Mouse (Mus musculus): ENCODE results near the gene Gzmm.

Gzmm gene

GRCm38 (mm10) chr10:79680606-79681495, 8.0 kb upstream of the Gzmm start:
- peak; percentile 31 for DNase-seq (ENCODE audit: low read depth, low spot score)

- peak; percentile 100 for DNase-seq (ENCODE audit: low read depth, low spot score)
Measured at GRCm38 (mm10) chr10:79681591-79682245, 7.1 kb upstream of the Gzmm start, which contains the start of gene Cdc34. Gene Cdc34, plus strand, starts transcription at chr10:79682195.

- DNase-seq (ENCODE audit: low read depth, low spot score): peak; percentile 45
Measured at GRCm38 (mm10) chr10:79682551-79682915, 6.3 kb upstream of the Gzmm start.

GRCm38 (mm10) chr10:79682916-79683582, 5.8 kb upstream of the Gzmm start:
- DNase-seq (ENCODE audit: low read depth, low spot score): peak; percentile 55

- no peak for DNase-seq (ENCODE audit: low read depth, low spot score)
Measured at GRCm38 (mm10) chr10:79683726-79684640, 4.8 kb upstream of the Gzmm start.

GRCm38 (mm10) chr10:79684770-79685600, 3.8 kb upstream of the Gzmm start:
- DNase-seq (ENCODE audit: low read depth, low spot score): no peak

- DNase-seq (ENCODE audit: low read depth, low spot score): no peak
Measured at GRCm38 (mm10) chr10:79686219-79686618, 2.6 kb upstream of the Gzmm start.

GRCm38 (mm10) chr10:79686691-79687090, 2.1 kb upstream of the Gzmm start:
- DNase-seq (ENCODE audit: low read depth, low spot score): no peak

GRCm38 (mm10) chr10:79687513-79687912, 1.3 kb upstream of the Gzmm start:
- DNase-seq (ENCODE audit: low read depth, low spot score): no peak

- no peak for DNase-seq (ENCODE audit: low read depth, low spot score)
Measured at GRCm38 (mm10) chr10:79689178-79689577, 358 bp downstream of the Gzmm start.

GRCm38 (mm10) chr10:79691986-79692548, 3.2 kb downstream of the Gzmm start:
- DNase-seq (ENCODE audit: low read depth, low spot score): peak; percentile 56

- no peak for DNase-seq (ENCODE audit: low read depth, low spot score)
Measured at GRCm38 (mm10) chr10:79693580-79694378, 5.0 kb downstream of the Gzmm start.

- DNase-seq (ENCODE audit: low read depth, low spot score): no peak
Measured at GRCm38 (mm10) chr10:79694379-79694655, 5.5 kb downstream of the Gzmm start.

- DNase-seq (ENCODE audit: low read depth, low spot score): peak; percentile 70
Measured at GRCm38 (mm10) chr10:79695231-79696128, 6.7 kb downstream of the Gzmm start.

GRCm38 (mm10) chr10:79696129-79696651, 7.4 kb downstream of the Gzmm start:
- no peak for DNase-seq (ENCODE audit: low read depth, low spot score)

GRCm38 (mm10) chr10:79697916-79698315, 9.1 kb downstream of the Gzmm start:
- DNase-seq (ENCODE audit: low read depth, low spot score): no peak

GRCm38 (mm10) chr10:79698459-79698858, 9.6 kb downstream of the Gzmm start:
- DNase-seq (ENCODE audit: low read depth, low spot score): no peak

- DNase-seq (ENCODE audit: low read depth, low spot score): no peak
Measured at GRCm38 (mm10) chr10:79700676-79701075, 11.9 kb downstream of the Gzmm start.

Data from CD4-positive helper T cell, adult 2 months (primary cell).